Mouse (Mus musculus) gonadal fat pad, adult 2 months (tissue): Measurements from ENCODE around the gene Asah2. TPM values are rescaled to one million over a fixed set of nuclear protein-coding genes. Genes with fewer than 3 reads are reported as not detected.
A peak's percentile ranks its signal among the peaks of the same experiment; 100 is the strongest.

Experiments
- DNase-seq: peaks from one replicate; pipeline ENCODE4 v3.0.0-alpha.2; 2012; ENCODE audit warnings: low read depth
- polyA plus RNA-seq: library from polyadenylated mRNA; depleted of rRNA; stranded (reverse); fragments of >200 nt; gene quantifications from 2 replicates; pipeline ENCODE4 v1.2.3, GENCODE M21; 2012; rRNA removed

Asah2 gene
- polyA plus RNA-seq, 1 experiment, result 8.6 TPM

DNA sequence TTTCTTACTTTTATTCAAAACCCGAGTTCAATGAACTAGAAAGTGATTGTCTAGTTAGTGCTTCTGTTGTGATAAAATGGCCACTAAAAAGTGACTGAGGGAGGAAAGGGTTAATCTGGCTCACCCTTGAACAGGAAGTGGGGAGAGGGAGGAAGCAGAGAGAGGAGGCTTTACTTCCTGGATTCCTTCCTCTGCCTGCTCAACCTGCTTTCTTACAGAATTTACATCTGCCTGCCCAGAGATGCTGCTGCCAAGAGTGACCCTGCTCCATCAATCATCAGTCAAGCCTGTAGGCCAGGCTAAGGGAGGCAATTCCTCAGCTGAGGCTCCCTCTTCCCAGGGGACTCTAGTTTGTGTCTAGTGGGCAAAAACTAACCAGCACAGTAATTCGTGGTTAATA is 132.1 kb downstream of the Asah2 start:
- DNase-seq, result no peak

DNA sequence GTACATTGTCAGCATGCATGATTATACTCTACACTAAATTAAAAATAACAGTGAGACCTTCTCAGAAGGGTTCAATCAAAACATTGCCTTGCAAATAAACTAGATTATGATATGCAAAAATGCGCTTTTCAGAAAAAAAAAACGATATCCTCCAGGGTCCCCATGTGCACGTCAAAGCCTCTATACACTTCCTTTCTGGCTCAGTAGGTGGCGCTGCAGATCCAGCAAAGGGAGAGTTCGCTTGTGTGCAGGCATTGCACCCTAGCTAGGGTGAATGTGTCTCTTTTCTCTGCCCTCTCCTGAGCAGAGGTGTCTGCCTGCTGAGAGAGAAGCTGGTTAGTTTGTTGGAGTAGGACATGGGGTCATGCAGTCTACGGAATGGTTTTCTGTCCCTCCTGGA is 136.0 kb downstream of the Asah2 start:
- no peak for DNase-seq

DNA sequence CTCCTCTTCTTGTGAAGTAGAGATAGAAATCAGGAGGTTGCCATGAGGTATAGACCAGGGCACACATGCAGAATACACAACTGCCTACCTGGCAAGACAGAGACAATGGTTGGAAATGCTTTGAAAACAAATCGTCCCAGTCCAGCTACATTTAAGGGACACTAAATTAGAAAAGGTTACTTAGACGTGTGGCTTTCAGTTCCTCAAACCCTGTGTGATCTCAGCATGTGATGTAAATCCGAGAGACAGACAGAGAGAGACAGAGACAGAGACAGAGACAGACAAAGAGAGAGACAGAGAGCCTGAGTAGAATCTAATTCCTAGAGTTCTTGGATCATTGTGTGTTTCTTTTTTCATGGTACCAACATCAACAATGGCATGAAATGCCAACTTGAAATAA is 136.6 kb downstream of the Asah2 start:
- DNase-seq, result no peak

DNA sequence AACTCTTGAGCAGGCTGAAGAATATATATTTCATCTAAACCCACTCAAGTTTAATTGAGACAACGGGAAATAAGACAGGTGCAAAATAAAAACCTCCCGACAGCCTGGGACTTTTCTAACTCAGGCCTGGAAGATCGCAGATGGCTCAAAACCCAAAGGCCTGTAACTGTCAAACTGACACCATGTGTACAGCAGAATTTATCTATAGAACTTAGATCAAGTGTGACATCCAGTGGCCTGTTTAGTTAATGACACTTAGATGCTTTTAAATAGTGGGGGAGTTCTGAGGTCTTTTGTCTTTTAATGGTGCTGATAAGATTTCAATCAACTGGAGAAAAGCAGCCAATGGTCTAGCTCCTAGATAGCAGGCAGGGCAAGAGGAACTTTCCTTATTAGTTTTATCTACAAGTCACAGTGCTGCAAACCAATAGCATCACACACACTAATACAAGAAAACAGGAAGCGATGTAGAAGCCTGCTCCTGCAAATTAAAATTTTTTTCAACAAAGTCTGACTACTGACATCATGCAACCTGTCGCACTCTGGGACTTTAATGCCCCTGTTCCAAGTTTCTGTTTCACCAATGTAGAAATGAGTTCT is 140.0 kb downstream of the Asah2 start:
- DNase-seq, result no peak

DNA sequence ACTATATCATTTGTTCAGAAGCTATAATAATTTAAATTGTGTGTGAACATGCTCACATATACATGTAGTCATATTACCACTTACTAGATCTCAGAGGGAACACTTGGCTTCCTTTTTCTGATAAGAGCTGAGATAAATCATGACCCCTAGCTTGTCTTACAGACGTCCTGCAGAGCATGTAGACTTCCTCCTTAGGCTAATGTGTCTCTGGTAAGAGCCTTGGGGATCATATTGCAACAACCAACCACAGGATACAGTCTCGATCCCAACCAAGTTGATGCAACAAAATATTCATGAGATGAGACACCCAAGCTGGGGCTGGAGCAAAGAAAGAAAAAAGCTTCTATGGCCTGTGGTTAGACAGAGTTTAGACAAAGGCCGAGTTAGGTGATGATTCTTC is 144.9 kb downstream of the Asah2 start:
- DNase-seq, result no peak

DNA sequence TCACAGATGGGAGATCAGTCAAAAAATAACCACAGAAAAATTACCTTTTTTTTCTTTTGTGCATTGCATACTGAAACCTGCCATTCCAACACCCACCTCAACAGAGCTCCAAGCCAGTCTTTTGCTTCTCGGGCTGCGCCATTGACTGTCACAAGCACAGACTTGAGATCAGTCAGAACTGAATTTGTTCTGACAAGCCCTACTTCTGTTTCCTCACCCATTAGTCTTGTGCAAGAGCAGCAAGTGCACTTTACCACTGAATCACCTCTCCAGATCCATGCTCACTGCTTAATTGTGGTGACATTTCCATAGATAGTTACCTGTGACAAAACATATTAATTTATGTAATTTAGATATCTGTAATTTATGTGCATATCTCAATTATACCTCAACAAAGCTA is 147.6 kb downstream of the Asah2 start:
- peak; percentile 68 for DNase-seq

DNA sequence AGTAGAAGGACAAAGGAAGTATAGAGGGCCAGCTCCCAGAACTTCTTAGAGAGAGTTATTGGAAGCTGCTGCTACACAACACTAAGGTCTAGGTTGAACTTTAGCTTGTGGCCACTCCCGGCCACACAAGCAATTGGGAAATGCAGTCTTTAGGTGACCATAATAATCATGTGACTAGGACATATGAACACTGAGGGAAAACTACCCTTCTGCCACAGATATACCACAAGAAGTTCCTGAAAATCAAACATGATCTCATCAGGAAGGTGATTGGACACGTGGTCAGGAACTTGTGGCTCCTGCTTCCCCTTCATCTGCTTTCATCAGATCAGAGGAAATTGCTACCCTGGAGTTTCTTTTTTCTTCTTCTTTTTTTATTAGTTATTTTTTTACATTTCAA is 151.7 kb downstream of the Asah2 start:
- no peak for DNase-seq

DNA sequence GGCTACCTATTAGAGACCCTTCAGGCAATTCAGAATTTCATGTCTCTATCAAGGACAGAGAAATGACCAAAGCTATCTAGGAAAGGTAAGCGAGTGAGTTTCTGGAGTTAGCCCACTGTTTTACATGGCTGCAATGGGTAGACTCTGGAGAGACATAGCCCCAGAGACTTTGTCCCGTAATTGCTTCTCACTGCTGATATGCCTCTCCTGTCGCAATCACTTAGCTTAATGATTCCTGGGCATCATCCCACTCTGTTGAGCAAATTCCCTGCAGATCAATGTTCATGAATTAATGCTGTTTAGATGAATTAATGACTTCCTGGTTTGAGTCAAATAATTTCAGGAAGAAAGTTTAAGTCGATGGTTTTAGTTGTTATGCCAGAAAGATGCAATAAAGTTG is 153.3 kb downstream of the Asah2 start:
- DNase-seq, result no peak

DNA sequence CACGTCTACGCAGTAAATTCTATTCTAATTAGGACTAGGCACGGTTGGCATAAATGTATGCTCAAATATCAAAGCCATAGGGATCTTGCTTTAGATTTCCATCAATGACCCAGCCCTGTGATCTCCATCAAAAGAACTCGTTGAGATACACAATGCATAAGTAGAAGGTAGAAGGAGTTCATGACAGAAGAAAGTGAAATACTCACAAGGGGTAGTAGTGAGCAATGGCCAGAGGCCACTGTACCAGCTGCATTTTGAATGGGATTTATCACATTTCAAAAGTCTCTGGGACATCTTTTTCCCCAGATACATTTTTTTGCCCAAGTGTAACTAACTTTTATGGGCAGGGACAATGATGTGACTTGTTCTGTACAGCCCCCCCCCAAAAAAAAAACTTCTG is 153.7 kb downstream of the Asah2 start:
- DNase-seq, result no peak

DNA sequence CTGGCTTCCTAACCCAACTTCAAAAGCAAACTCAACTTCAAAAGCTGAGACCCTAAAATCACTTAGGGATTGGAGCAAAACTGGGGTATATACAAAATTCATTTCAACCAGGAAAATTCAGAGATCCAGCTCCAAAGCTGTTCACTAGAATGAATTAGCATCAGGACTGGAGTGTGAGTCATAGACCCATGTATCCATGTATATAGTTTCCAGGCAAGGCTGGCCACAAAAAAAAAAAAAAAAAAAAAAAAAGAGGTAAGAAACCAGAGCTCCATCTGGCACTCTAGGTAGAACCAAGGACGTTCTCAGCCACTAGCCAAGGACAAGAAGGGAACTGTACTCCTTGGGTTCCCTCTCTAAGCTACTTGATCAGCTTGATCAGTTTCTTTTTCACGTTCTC is 154.2 kb downstream of the Asah2 start:
- no peak for DNase-seq

DNA sequence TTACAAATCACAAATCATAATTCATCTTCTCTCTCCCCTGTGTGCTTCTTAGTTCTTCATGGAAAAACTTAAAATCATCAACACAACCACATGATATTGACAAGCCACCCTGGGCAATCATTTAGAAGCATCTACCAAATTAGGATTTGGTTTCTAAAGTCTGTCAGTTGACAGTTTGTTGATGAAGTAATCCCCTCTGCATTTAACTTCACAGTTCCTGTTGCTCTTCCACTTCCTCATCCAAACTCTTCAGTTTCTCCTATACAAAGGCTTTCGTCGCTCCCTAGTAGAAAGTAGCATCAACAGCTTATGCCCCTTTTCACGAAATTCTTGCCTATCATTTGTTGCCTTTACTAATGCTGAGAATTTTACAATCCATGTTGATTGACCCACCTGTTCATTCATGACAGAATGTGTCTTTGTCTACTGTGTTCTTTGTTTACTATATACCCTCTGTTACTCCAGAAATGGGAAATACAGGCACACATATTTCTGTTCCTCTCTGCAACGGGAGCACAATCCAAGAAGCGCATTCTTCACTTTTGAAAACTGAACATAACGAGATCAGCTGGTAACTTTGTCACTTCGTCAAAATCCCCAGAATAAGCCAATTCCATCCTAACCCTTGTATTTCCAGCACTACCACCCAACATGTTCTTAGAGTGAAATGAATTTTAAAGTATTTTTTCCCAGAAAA is 157.1 kb downstream of the Asah2 start:
- DNase-seq, result no peak

Other genes with a start within 250 kb of the Asah2 start
- gene A1cf, start 239.4 kb downstream of the Asah2 start, polyA plus RNA-seq, result 0.23 and 0.49 TPM in 2 replicates